Mouse (Mus musculus) NIH3T3 (cell line): Measurements from ENCODE around the gene Kcna4.

Experiments used
- DNase-seq: peaks from one replicate; pipeline ENCODE4 v3.0.0-alpha.2; 2012; ENCODE audit warnings: low read depth

Kcna4 gene

DNA sequence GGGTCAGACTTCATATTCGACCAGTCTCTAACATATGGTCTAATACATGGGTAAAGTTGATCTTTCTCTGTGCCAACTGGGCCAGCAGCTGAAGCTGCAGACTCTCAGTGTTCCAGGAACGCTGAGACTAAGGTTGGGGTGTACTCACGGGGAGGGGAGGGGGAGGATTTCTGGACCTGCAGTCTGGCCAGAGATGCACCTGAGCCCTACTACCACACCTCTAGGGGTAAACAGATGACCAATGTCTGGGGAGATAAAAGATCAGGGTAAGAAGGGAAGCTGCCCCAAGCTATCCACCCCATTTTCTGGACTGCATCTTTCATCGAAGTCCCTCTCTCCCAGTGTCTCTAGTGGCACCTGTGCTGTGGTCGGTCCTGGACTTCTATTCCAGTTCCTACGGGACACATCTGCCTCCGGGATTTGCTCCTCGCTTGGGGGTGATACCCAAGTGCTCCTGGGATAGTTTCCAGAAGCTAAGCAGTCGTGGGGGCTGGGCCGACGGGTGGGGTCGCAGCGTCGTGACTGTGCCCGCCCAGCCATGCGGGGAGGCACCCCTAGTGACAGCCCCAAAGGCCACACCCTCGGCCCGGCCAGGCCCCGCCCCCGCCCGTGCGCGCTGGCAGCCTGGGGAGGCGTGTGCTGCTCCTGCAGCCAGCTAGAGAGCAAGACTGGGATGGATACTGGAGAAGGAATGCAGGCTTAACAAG is at the start of gene Kcna4:
Kcna4 (plus strand) TSS at position 650 of the 707 bp plus-strand sequence.
- peak; percentile 86 for DNase-seq

DNA sequence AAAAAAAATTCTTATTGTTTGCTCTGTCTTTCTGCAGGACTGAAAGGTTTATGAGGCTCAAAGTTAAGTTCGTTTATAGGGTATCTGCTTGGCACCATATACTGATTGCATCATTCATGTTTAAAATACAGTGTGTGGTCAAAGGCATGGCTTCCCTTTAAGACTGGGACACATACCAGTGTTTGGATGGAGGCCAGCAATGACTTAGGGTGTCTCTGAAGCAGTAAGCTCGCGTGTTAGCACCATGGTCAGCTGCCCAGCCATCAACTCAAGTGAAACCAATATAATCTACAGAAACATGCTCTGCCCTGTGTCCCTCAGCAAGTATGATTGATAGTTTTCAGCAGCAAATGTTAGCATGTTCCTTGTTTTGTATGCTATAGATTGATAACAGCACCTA is 32.3 kb upstream of the Kcna4 start:
- peak; percentile 56 for DNase-seq

DNA sequence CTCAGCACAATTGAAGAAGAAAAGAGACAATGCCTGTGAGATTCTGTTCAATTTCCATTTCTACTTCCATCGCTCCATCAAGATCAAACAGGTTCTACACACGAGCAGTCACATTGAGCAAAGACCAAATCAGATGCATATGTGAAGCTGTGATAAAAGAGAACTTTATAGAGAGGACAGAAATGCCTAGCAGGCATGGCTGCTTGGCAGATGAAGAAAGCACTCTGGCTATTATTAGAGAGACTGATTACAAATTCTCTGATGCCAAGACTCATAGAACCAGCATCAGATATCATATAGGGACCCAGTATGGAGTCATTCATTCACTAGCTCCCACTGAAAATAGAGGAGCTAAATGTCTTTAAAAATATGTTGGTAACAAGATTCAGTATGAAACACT is 24.2 kb upstream of the Kcna4 start:
- DNase-seq, result no peak

DNA sequence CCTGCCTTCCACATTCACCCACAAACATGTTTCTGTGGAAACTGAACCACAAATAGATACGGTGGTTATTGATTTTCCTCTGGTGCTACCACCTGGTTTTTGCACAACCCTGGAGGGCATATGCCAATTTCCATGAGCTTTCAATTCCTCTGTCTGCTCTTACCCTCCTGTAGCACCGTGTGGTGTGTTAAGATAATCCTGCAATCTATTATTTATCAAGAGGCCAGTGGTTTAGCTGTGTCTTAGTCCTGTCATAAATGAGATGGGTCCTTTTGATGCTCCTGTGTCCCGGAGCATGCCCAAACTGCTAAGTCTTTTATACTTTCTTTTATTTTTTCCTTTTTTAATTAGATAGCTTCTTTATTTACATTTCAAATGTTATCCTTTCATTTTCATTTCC is 20.4 kb upstream of the Kcna4 start:
- no peak for DNase-seq

DNA sequence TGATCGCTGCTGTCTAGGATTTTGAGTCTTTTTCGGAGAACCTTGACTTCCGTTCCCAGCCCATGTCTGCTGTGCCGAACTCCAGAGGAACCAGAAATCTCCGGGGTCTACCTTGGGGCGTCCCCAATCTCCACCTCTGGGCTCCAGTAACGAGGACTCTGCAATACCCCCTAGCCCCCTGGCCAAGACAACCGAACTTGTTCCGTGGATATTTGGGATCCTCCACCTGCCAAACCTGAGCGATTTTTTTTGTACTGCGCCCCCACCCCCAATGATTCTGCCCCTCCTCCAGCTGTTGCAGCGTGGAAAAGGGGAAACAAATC is 219 bp downstream of the Kcna4 start:
- no peak for DNase-seq

DNA sequence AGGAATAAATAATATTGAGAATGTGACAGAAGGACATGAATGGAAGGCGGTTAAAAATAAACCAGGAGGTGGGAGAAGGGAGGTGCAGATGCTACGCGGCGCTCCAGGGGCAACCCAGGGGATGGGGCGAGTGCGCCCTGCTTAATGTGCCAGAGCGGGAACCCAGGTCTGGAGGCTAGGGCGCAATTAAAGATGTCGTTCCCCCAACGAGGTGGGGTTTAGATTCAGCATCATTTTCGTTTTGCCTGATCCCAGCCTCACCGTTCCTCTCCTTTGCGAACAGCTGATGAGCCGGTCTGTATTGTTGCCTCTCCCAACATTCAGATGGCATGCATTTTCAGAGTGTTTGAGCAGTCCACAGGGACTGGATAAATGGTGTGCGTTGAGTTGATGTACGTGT is 703 bp downstream of the Kcna4 start:
- peak; percentile 37 for DNase-seq

DNA sequence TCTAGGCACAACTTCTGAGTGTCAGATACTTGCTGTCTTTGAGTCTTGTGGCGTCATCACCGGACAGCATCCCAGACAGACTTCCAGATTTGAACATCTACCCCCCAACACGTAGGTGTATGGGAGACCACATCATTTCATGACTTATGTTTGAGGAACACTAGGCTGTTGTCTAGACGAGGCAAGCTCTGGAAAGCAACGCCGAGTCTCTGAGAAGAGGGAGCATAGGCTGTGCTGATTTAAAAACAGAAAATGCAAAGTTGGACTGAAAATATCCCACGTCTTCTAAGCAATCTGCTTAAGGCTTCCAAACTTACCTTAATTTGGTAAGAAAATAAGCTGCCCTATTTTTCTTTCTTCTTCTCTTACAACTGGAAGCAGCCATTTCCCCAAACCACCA is 4.1 kb downstream of the Kcna4 start:
- DNase-seq, result no peak

DNA sequence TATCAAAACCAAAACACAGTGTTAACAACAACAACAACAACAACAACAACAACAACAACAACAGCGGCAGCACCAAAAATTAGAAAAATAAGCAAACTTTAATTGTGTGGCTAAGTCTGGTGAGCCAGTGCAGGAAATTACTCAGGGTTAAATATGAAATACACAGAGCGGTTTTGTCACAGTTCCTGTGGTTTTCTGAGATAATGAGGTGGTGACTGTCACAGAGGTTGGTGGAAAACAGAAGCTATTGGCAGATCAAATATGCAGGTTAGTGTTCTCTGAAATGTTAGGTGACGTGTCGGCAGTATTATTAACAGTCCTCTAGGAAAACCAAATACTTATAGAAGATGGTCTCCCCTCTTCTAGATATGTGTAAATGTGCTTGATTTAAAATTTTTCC is 11.4 kb downstream of the Kcna4 start:
- DNase-seq, result no peak

DNA sequence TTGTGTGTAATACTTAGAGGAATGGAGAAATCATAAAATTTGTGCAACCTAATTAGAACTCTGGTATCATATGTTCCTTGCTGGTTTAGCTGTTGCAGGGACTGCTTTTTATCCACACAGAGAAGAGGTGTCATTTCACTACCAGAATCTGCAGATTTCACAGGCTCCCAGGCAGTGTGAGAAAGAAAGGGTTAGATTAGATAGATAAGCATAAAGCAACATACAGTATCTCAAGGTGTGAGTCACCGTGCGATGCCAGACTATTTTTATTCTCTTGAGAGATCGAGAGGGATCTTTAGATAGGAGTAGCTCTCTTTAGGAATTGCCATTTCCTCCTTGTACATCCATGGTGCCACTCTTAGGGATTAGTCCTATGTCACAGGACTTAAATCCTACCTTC is 14.3 kb downstream of the Kcna4 start:
- no peak for DNase-seq

DNA sequence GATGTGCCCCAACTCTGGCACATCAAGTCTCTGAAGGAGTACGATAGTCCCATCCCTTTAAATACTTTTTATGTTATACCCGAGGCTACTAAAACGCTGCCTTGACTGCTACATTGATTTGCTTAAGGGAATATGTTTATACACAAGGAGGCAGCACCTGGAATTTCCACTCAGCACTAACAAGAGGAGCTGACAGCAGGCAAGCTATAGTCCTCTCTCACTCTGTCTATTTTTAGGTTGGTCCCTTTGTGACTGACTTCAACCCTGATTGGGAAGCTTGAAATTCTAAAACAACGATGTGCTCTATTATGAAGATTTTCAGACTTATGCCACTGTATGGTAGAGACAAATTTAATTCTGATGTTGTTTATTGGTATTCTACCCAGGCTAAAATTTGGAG is 15.6 kb downstream of the Kcna4 start:
- no peak for DNase-seq

DNA sequence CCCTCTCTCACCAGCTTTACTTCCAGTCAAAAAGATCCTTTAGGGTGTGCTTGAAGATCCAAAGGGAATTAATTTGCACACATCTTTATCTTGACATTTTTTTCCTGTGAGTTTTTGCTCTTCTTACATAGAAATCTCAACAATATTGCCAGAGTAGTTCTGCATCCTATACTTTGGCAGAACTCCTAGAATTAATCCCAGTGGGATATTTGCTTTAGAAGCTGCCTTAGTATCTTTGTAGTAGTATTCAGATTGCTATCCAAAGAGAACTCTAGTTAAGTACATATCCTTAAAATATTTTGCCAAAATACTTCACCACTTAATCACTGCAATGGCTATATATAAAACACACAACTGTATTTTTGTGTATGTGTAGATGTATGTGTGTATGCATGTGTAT is 28.2 kb downstream of the Kcna4 start:
- peak; percentile 69 for DNase-seq

DNA sequence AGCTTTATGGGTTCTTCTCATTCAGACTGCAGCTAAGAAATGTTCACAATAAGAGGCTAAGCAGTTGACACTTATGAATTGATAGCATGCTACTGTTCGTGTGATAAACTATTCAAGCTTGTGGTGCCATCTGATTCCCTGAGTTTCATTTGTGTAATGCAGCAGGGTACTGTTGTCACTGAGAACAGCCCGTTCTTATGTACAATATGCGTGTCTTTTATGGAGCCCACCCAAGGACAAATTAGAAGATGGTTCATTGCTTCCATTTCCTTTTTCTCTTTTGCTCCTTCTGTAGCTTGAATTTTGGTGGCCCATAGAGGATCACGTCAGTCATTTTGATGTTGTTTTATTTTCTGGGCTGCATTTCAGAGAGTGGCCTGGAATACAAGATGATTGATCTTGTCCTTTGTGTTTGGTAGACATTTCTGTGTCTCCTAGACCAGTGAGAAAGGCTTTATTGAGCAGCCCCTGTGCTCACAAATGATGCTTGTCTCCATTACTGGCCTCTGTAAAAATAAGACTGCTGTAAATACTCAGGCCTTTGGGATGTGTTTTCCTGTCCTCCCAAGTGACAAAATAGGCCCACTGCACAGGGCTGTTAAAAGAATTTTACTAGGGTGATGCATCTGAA is 31.3 kb downstream of the Kcna4 start:
- no peak for DNase-seq

DNA sequence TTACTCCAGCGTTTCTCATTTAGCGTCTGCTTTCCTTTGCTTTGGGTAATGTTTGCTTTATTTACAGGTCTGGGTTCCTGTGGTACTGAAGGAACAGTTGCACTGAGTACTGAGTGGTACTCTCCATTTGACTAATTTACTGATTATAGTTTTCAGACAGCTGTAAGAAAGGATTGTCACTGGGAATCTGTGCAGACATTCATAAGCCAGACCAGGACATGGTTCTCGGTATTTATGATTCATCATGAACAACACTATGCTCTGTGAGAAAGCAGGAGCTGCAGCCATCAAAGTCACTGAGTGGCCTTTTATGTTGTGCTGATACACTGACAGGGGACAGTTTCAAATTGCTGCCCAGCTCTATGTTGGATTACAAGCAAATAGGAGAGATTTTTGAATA is 33.7 kb downstream of the Kcna4 start:
- DNase-seq, result peak; percentile 19

DNA sequence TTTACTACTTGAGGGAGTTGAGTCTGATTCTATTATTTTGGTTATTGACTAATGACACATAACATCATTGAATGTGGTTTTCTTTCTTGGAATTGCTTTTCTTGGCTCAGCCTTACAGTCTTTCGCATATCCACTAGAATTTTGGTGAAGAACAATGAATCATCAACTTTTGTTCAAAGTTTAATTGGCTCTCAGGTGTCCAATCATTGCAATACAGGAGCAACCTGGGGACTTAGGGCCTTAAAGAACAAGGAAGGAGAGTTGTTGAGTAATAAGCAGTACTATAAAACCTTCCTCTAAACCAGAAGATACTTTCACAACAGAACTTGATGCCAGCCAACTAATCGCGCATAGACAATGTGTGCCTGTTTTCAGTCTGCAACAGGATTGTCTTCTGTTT is 36.8 kb downstream of the Kcna4 start:
- DNase-seq, result peak; percentile 46

DNA sequence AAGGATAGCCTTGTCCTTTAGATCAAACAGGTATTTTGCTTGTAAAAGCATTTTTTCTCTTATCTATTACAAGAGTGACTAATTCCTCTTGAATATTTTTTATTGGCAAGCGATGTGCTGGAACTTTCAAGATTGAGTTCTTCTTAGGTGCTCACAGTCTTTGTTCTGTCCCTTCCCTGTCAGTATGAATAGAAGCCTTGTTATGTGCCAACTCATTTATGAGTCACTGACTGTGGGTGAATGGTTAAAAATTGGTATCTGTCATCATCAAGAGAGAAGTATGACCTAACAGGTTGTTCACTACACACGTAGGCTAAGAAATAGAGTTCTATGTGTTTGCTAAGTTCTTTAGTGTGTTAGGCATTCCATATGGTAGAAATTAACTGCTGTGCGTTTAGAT is 50.9 kb downstream of the Kcna4 start:
- DNase-seq, result peak; percentile 62

DNA sequence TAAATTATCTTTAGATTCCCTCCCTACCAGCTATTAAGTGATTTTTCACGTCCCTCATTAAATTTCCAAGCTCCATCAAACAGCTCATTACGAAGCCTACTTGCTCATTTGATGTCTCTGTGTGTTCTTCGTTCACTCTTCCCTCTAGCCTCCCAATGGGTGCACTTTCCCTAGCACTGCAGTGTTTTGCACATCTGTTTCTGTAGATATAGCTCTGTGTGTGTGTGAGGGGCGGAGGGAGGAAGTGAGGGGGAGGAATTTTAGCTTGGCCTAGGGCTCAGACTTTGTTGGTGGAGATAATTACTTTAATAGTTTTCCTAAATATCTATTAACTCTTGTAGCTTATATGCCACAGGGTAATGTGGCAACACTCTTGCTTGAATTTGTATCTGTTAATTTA is 54.4 kb downstream of the Kcna4 start:
- DNase-seq, result no peak

DNA sequence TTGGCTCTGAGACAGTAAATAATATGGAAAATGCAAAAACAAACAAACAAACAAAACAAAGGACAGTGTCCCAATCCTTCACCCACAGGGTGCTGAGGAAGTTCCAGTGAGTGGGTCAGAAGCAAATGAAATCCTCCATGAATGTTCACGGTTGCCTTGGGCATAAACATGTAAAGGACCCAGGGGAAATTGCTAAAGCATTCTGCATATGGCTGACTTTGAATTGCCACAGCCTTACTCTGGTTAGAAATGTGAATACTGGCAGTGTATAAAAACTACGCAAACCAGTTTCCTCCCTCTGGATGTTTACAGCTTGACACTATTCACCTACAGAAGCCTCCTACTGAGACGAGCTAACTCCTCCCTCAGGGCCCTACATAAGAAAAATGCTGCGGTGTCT is 54.9 kb downstream of the Kcna4 start:
- DNase-seq, result no peak
